Mouse (Mus musculus) ES-E14 (cell line): Measurements from ENCODE around the gene Dapk2.

Source experiments
- CHD2 ChIP-seq: IDR thresholded peaks from 2 replicates; pipeline ENCODE4 v1.6.1; 2014; ENCODE audit warnings: mild to moderate bottlenecking, low read depth, low read length, inconsistent platforms
- ZC3H11A ChIP-seq: IDR thresholded peaks from 2 replicates; pipeline ENCODE4 v1.6.1; 2012; ENCODE audit warnings: low read depth, mild to moderate bottlenecking, inconsistent platforms, low read length, borderline replicate concordance

DNA sequence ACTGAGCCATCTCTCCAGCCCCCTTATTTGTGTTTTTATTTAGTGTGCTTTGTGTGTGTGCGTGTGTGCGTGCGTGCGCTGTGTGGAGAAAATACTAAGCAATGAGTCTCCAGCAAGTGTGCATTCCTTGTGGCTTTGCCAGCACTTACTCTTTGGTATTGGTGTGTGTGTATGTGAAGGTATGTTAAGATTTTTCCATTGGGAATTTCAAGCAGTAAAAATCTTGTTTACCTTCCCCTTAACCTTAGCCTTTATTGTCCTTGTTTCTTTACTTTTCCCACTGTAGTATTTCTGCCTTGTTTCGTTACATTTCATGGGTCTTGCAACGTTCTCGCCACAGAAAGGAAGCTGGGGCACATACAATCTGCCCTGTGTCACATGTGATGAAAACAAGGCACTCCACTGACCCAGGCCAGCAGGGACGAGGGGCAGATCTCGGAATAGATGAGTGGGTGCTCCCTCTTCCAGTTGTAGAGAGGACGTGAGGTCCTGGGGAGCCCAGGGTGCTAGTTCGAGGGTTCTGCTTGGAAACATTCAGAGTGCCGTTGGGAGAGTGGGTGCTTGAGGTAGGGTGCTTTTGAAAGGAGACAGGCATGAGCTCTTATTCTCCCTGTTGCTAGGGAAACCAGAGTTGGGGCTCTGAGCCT is 13.4 kb downstream of the Dapk2 start:
- TF ChIP-seq ZC3H11A, result no peak
- no peak for TF ChIP-seq CHD2
